Mouse (Mus musculus): ENCODE results near the gene Lin52.

- TF ChIP-seq CTCF (IDR thresholded peaks at IDR 0.05; ENCODE audit: low read depth, low read length) (no peak), POLR2A (IDR thresholded peaks at IDR 0.05; ENCODE audit: borderline replicate concordance, low read depth, low read length) (no peak)
Observed at GRCm38 (mm10) chr12:84456911-84457310, 5.7 kb downstream of the Lin52 start.

Data from bone marrow macrophage, adult 2 months (primary cell).